ENCODE assay signal across 11 mouse cellular contexts in the genomic region with DNA sequence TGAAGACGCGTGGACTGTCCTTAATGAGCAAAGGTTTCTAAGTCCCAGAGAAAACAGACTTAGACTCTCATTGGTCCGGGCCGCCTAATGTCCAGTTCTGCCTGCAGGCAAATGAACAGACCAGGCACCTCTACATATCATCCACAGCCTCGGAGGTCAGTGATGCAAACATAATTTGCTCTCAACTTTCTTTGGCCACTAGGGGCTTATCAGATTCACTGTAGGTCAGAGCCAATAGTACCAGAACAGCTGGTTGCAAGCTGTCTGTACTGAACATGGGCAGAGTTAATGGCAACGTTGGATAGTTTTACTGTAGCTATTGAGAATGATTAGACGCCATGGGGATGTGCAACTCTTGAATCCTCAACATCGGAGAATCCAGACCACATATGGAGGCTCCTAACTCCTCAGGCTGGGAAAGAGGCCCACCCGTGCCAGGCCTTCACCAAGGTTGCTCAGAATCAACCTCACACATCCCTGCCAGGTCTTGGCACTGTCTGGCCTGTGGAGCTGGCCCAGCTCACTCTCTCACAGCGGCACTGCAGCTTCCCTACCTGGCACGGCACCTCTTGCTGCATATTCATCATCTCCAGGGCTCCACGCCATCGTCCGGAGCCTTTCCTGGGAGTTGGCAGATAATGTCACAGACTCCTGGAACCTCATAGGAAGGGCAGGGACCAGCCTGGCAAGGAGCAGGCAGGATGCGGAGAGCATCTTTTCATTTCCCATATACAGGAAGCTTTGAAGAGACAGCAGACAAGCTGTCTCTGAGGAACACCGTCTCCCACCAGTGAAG.
DNase-seq lines count a peak whose midpoint lies in the region; ATAC-seq and TF ChIP-seq lines count a peak whose summit lies in the region.
"Had no signal": no experiment of that assay in that cellular context is flagged by ENCODE, and none has a peak within 500 bp of the region (broad histone marks: within the 10 kb centered on the region; RNA-seq: fewer than 3 reads in every experiment).

No protein-coding gene starts in this region.

- WGBS in intestine, postnatal 0 days: 87% methylated on average over 16 of the region's 16 CpGs
- WGBS in intestine, embryonic 16.5 days: 82% methylated on average over 16 of the region's 16 CpGs
- WGBS in embryonic facial prominence, embryonic 14.5 days: 75% methylated on average over 16 of the region's 16 CpGs
- 89% methylated on average over 16 of the region's 16 CpGs for WGBS in limb, embryonic 10.5 days
- WGBS in kidney, embryonic 15.5 days: 85% methylated on average over 16 of the region's 16 CpGs

- no peaks in the 10 kb centered on the region for H3K36me3 ChIP-seq in intestine, postnatal 0 days (ENCODE audit: control insufficient read depth, insufficient read depth)
- no peaks in the 10 kb centered on the region for H3K36me3 ChIP-seq in intestine, embryonic 16.5 days (ENCODE audit: control insufficient read depth, insufficient read depth, low read length)
- no peaks in the 10 kb centered on the region for H3K36me3 ChIP-seq in embryonic facial prominence, embryonic 14.5 days (ENCODE audit: control insufficient read depth, insufficient read depth, low read length)
- H3K36me3 ChIP-seq in limb, embryonic 10.5 days: no peaks in the 10 kb centered on the region
- H3K36me3 ChIP-seq in kidney, embryonic 15.5 days: no peaks in the 10 kb centered on the region
- H3K36me3 ChIP-seq: embryonic facial prominence, embryonic 12.5 days had no signal

- no peak overlapping the region for H3K27ac ChIP-seq in intestine, postnatal 0 days (ENCODE audit: low read depth, low read length)
- no peak overlapping the region for H3K27ac ChIP-seq in intestine, embryonic 16.5 days (ENCODE audit: low read length)
- no peak overlapping the region for H3K27ac ChIP-seq in embryonic facial prominence, embryonic 14.5 days (replicated peaks; ENCODE audit: low read depth, low read length)
- H3K27ac ChIP-seq in limb, embryonic 10.5 days: no peak overlapping the region
- no peak overlapping the region for H3K27ac ChIP-seq in kidney, embryonic 15.5 days
- H3K27ac ChIP-seq: embryonic facial prominence, embryonic 12.5 days had no signal

- peak; percentile 39 for TF ChIP-seq CTCF in intestine, postnatal 0 days (IDR thresholded peaks at IDR 0.05; ENCODE audit: low read depth)

- H3K4me2 ChIP-seq in intestine, postnatal 0 days (replicated peaks; ENCODE audit: low read depth): no peak overlapping the region
- H3K4me2 ChIP-seq in intestine, embryonic 16.5 days (ENCODE audit: low read depth, low read length): no peak overlapping the region
- H3K4me2 ChIP-seq in embryonic facial prominence, embryonic 14.5 days (ENCODE audit: low read depth, low read length): no peak overlapping the region
- H3K4me2 ChIP-seq in kidney, embryonic 15.5 days: no peak overlapping the region
- H3K4me2 ChIP-seq: embryonic facial prominence, embryonic 12.5 days had no signal

- no peak overlapping the region for H3K9ac ChIP-seq in intestine, postnatal 0 days (ENCODE audit: low read depth, low read length)
- no peak overlapping the region for H3K9ac ChIP-seq in intestine, embryonic 16.5 days (ENCODE audit: low read depth, low read length)
- no peak overlapping the region for H3K9ac ChIP-seq in embryonic facial prominence, embryonic 14.5 days (ENCODE audit: low read depth, low read length)
- H3K9ac ChIP-seq in kidney, embryonic 15.5 days: no peak overlapping the region
- H3K9ac ChIP-seq: embryonic facial prominence, embryonic 12.5 days had no signal

- no peak for ATAC-seq in intestine, postnatal 0 days
- no peak for ATAC-seq in intestine, embryonic 16.5 days
- no peak for ATAC-seq in embryonic facial prominence, embryonic 14.5 days (ENCODE audit: low read depth)
- ATAC-seq in kidney, embryonic 15.5 days (replicated peaks; ENCODE audit: low FRiP score): no peak

- H3K9me3 ChIP-seq in intestine, postnatal 0 days (ENCODE audit: control insufficient read depth): no peaks in the 10 kb centered on the region
- no peaks in the 10 kb centered on the region for H3K9me3 ChIP-seq in intestine, embryonic 16.5 days (ENCODE audit: control insufficient read depth, low read length)
- H3K9me3 ChIP-seq in embryonic facial prominence, embryonic 14.5 days (ENCODE audit: control insufficient read depth, low read length): no peaks in the 10 kb centered on the region
- H3K9me3 ChIP-seq in limb, embryonic 10.5 days (replicated peaks): no peaks in the 10 kb centered on the region
- H3K9me3 ChIP-seq in kidney, embryonic 15.5 days (replicated peaks): no peaks in the 10 kb centered on the region
- H3K9me3 ChIP-seq: embryonic facial prominence, embryonic 12.5 days had no signal

- DNase-seq in cerebellum, adult 18-20 months: peak; percentile 87 to 91
- DNase-seq in embryonic facial prominence, embryonic 14.5 days (ENCODE audit: low spot score): peak; percentile 22
- peak; percentile 73 for DNase-seq in retina, embryonic 14.5 days (ENCODE audit: low spot score)
- DNase-seq in limb, embryonic 10.5 days (ENCODE audit: low spot score): no peak
- DNase-seq: adrenal gland, adult 2 months; heart, postnatal 10 days; kidney, postnatal 36 days had no signal

- H3K27me3 ChIP-seq in intestine, postnatal 0 days (replicated peaks; ENCODE audit: control insufficient read depth, insufficient read depth, low read length): no peaks in the 10 kb centered on the region
- H3K27me3 ChIP-seq in intestine, embryonic 16.5 days (replicated peaks; ENCODE audit: control insufficient read depth, insufficient read depth, low read length): no peaks in the 10 kb centered on the region
- H3K27me3 ChIP-seq in embryonic facial prominence, embryonic 14.5 days (replicated peaks; ENCODE audit: control insufficient read depth, insufficient read depth, low read length): no peaks in the 10 kb centered on the region
- peaks cover 54% of the 10 kb centered on the region for H3K27me3 ChIP-seq in limb, embryonic 10.5 days (ENCODE audit: low read depth, poor library complexity, severe bottlenecking)
- no peaks in the 10 kb centered on the region for H3K27me3 ChIP-seq in kidney, embryonic 15.5 days

- H3K4me3 ChIP-seq in intestine, postnatal 0 days (ENCODE audit: low read depth, low read length): no peak overlapping the region
- no peak overlapping the region for H3K4me3 ChIP-seq in intestine, embryonic 16.5 days (ENCODE audit: low read length)
- H3K4me3 ChIP-seq in embryonic facial prominence, embryonic 14.5 days (ENCODE audit: low read depth, low read length): no peak overlapping the region
- H3K4me3 ChIP-seq in limb, embryonic 10.5 days: no peak overlapping the region
- no peak overlapping the region for H3K4me3 ChIP-seq in kidney, embryonic 15.5 days (replicated peaks)
- H3K4me3 ChIP-seq: embryonic facial prominence, embryonic 12.5 days had no signal

- H3K4me1 ChIP-seq in intestine, postnatal 0 days (replicated peaks; ENCODE audit: control insufficient read depth, insufficient read depth, low read length): no peaks in the 10 kb centered on the region
- no peaks in the 10 kb centered on the region for H3K4me1 ChIP-seq in intestine, embryonic 16.5 days (ENCODE audit: control insufficient read depth, insufficient read depth, low read length)
- 0 out of 2 replicates have a peak, but pooled peaks cover 4% of the 10 kb centered on the region for H3K4me1 ChIP-seq in embryonic facial prominence, embryonic 14.5 days (ENCODE audit: control insufficient read depth, insufficient read depth, low read length)
- H3K4me1 ChIP-seq in limb, embryonic 10.5 days: peaks cover 28% of the 10 kb centered on the region
- no peaks in the 10 kb centered on the region for H3K4me1 ChIP-seq in kidney, embryonic 15.5 days
